Mouse (Mus musculus) spleen, adult 2 months (tissue): Measurements from ENCODE around the gene Prpf38b.

Experiments
- CTCF ChIP-seq: fragments of 200-500 bp; IDR thresholded peaks from 2 replicates; pipeline ENCODE4 v1.5.1; 2011; ENCODE audit warnings: mild to moderate bottlenecking, inconsistent platforms; ENCODE audit not compliant: insufficient read depth, insufficient read length, insufficient replicate concordance; ENCODE audit errors: extremely low read depth
- POLR2A ChIP-seq: fragments of 200-500 bp; IDR thresholded peaks from 2 replicates; pipeline ENCODE4 v1.6.1; 2011; ENCODE audit warnings: low read depth, low read length, inconsistent platforms

DNA sequence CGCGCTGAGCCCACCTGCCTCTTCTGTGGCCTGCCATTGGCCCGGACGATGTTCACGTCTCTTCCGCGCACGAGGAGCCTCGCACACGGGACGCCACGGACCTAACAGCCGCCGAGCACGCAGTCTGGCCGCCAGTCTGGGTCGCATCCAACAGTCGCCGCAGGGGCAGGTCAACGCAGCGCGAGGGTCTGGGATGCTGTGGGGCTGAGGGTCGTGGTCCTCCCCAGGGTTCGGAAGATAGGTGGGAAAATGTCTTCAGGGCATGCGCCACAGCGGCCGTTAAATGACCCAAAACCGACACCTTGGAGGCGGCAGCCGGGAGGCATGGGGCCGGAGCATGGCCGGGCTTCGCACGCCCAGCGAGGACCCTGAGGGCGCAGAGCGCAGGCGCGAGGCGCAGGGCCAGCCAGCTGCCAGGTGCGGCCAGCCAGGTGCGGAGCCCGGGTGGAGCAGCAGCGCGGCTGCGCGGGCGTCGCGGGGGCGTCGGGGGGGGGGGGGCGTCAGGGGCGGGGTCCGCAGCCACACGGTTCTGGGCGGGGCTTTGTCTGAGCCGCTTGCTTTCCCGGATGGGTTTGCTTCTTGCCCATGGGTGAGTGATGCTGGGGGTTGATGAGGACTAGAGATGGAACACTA, 28.6 kb upstream of the Prpf38b start, which contains the start of gene Gm9857:
- no peak for TF ChIP-seq CTCF
- TF ChIP-seq POLR2A: no peak
